Mouse (Mus musculus) mouse embryonic stem cell (cell line): ENCODE data around the gene Nccrp1.

ENCODE experiments used
- in situ Hi-C, 2 experiments: fragments of 300-500 bp; cut with MboI; formaldehyde crosslinking; loops; 1 replicate in 1 of 2; 3 replicates in 1 of 2; pipeline ENCODE4 v1.14.3; 2019 to 2020; ENCODE audit warnings: low sequenced_read_pairs in 2 of 2, low pct_unique_long_range_greater_than_20kb in 1 of 2, mixed read lengths in 1 of 2; ENCODE audit not compliant: unreplicated experiment in 1 of 2

Gene Nccrp1

DNA sequence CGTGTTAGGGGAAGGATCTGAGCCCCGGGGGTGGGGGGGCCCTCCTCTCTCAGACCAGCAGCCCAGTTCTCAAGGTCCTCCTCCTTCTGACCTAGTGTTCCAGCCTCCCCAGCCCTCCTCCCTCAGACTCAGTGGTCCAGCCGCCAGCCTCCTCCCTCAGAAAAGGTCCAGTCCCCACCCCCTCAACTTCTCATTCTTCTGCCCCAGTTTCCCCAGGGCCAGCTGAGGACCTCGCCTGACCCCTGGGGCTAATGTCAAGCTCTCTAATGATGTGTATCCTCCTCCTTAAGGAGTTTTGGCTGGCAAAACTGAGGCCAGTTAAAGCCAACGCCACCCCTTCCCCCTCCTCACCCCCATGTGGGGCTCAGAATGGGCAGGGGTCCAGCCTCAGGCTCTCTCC lies at the start of gene Nccrp1:
TSS of gene Nccrp1 (minus strand) at position 101 of the 400 bp plus-strand sequence.
- in situ Hi-C loops, result no loop called here

DNA sequence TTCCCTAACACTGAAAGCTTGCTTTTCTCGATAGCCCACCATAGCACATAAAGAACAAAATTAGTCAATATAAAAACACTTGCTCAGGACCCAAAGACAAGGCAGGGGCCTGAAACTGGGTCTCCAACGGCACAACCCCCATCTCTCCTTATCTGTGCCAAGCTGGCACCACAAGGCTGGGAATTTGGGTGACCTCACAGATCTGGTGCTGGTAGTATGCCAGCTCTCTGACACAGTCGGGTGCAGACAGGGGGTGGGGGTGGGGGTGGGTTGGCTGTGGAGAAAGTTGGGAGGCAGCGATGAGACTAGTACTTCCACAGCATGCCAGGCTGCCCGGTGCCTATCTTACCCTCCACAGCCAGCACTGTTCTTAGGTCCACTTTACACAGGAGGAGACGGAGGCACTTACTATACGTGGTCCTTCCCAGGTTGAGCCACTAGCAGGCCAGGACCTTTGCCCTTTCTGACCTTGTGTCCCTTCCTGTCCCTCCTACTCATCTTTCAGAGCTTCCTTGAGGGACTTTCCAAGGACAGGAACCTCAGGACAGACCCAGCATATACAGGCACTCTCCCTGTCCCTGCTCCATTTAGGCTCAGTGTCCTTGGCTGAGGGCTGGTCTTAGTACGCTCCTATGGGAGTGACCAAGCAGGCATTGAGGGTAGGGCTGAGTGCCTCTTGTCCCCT lies 48.8 kb upstream of the Nccrp1 start:
- in situ Hi-C loops, result no loop called here

DNA sequence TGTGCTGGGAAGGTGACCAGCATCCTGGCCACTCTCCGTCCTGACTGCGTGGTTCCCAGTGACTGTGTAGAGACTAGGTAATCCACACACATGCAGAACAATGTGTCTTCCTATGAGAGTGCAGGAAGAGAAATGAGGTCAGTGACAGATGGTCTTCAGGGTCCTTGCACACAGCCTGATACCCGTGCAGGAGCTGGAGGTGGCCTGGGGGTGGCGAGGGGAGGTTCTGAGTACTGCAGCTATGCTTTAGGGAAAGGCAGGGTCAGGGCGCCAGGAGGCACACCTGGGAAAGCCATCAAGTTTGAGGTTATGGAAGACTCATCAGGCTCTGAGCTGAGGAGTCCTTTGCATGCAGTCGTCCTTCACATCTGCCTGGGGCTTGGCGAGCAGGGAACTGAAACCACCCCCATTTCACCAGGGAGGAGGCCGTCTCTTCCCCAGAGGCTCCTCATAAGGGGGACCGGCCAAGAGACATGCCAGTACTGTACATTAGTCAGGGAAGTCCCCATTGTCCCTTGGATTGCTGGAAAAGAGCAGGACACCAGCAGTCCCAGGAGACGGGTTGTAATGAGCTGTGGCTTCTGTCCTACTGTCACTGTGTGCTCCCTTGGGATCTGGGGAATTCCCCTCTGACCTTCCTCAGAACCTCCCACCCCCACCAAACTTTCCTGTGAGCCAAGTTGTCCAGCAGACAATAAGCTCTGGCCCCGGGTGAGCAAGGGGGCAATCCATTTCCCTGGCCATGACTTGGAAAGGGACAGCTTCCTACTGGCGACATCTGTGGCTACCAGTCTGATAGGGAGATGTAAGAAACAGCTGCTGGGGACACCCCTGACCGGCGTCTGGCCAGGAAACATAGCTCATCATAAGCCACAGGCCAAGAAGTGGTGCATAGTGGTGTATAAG lies 46.4 kb upstream of the Nccrp1 start:
- in situ Hi-C loops, result loop anchor here in 1 of 2 experiments (5.0 kb wide), 1 partner anchor 106 kb away; no protein-coding TSS in a partner anchor

DNA sequence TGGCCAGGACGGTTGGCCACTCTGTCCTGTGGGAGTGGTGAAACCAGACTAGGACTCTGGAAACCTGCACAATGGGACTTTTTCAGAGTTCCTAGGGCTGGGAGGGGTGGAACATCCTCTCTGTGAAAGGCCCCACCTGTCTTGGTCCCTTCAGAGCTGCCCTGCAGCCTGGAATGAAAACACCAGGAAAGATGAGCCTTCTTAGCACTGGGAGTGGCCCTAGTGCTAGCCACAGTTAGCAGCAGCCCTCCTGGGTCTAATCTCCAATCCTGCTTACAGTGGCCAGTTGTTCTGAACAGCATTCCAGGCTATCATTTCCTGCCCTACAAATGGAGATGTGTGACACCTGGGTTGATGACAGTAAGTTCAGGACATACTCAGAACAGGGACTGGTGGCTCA lies 44.8 kb upstream of the Nccrp1 start:
- in situ Hi-C loops, result loop anchor here in 1 of 2 experiments (5.0 kb wide), 1 partner anchor 105 kb away; no protein-coding TSS in a partner anchor

DNA sequence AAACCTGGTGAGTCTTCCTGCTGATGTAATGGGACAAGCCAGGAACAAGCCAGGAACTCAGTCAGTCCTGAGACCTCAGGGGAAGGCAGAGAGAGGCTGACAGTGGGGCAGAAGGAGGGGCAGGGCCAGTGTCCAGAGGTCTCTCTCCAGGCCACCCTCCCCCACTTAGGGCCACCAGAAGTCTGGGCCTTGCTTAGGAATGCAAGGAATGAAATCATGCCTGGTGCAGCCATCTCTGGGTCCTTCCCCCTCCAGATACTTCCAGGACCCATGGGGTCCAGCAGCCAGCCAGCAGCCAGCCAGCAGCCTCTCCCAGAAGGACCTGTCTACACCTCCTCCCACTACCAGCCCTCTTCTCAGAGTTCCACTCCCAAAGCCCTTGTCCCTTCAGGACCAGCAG lies 40.6 kb upstream of the Nccrp1 start:
- in situ Hi-C loops, result no loop called here

DNA sequence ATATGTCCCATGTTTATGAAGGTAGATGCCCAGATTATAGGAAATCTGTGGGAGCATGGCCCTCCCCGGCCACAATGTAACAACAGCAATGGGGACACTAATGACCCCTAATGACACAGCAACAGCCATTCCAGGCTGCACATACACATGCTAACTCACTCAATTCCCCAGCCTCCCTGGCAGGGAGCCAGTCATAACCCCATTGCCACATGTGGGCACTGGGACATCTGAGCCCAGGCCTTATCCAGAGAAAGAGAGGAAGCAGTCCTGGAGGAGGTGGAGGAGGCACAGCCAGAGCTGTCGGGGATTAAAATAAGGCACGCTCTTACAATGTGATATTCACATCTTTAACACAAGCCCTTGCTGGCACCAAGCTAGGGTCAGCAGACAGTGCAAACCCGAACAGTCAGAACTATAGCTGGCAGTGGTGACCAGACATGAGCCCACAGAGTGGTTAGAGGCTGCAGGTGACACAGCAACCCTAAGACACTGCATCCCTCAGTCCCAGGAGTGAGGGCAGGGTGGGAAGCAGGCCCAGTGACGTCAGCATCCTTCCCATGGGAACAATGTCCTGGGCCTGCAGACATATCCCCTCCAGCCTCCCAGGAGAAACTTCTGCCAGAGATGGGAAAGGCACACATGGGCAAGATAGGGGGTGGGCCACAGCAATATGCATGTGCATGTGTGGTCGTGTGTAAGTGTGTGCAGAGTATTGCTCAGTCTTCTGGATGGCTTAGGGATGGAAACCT lies 39.8 kb upstream of the Nccrp1 start:
- in situ Hi-C loops, result no loop called here

DNA sequence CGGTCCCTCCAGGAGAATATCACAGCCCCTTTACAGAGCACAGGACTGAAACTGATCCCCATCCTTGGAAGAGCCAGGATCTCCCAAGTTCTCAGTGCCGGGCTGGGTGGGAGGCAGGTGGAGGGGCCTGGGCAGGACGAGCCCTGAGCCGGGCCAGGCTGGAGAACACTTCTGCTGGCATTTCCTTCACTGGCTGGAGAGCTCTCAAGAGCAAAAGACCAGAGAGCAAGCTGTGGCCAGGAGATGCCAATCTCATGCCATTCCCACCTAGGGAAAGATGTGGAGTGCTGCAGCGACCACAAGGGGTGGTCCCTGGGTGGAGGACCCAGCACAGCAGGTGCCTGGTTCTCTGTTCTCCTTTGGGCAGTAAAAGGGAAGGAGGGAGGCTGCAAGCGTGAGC lies 37.9 kb upstream of the Nccrp1 start:
- in situ Hi-C loops, result no loop called here

DNA sequence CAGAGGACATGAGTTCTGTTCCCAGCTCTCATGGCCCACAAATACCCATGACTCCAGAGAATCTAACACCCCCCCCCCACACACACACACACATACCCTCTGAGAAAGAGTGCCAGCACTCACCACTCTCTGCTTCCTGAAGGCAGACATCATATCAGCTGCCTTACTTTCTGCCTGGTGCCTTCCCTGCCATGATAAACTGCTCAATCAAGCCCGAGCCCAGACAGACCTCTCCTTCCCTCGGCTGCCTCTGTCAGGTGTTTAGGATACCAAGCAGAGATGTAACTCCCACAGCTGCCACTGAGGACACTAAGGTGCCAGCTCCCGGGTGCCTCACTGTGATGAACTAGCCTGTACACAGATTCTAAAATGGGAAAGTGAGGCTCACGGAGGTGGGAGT lies 37.4 kb upstream of the Nccrp1 start:
- in situ Hi-C loops, result no loop called here

DNA sequence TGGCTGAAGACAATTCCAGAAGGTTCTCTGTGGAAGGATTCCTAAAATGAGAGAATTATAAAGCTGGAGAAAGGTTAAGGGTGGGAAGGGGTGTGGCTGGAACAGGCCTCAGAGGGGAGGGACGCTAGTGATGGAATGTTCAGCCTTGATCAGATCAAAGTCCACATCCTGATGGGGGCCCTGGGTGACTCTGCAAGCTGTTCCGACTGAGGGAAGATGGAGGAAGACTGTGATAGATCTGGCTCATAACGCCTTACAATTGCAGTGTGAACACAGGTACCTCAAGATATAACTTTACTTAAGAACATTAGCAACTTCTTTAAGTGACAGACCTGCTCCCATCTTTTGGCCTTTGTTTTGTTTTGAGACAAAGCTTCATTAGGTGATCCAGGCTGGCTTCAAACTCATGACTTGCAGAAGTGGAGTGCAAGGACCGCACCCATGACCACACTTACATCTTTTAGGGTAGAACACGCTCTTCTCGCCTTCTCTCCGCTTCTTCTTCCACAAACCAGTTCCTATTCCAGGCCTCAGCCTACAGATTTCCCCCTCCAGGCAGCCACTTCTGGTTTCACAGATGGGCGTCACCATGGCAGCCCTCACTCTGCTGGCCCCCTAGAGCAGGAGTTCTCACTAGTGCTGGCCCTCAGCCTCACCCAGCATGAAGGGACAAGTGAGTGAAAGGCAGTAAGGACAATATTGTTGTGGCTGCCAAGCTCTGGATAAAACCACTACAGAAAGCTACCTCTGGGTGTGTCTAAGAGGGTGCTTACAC lies 36.7 kb upstream of the Nccrp1 start:
- in situ Hi-C loops, result no loop called here

DNA sequence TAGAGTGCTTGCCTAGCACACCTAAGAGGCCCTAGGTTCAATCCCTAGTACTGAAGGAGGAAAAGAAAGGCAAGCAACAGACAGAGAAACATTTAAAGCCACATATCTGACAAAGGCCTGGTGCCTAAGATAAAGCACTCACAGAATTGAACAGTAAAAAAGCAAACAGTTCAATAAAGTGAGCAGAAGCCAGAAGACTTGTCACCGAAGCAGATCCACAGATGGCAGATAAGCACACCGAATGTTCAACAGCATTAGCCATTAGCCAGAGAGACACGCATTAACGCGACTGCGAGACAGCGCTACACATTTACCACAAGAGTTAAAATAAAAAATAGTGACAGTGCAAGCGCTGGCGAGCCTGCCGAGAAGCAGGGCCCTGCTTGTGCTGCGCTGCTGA lies 35.8 kb upstream of the Nccrp1 start:
- in situ Hi-C loops, result no loop called here

DNA sequence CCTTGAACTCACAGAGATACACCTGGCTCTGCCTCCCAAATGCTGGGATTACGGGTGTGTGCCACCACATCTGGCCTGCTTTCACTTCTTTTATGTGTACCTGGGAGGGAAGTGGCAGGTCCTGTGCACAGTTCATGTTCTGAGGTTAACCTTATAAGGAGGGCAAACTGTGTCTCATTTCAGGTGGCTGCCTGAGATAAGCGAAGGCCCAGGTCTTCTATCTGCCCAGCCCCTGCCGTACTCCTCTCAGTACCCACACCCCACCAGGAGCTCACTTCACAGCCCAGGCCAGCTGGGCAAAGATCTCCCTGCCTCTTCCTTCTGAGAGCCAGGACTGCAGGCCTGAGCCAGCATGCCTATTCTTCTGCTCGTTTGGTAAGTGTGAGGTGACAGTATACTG lies 34.7 kb upstream of the Nccrp1 start:
- in situ Hi-C loops, result no loop called here

DNA sequence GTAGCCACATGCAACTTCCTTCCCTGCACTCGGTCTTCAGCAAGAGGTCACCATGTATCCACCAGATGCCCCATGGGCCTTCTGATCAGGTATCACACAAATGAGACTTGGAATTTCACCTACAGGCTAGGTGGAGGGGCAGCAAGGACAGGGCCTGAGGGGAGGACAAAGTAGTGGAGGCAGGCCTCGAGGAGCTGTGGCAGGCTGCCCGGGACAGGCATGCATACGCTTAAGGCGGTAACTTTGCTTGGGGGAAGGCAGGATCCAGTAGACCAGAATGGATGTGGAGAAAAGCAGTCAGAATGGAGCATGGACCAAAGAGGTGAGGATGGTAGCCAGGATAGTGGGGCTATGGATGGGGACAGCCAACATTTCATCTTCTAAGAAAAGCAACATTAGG lies 32.8 kb upstream of the Nccrp1 start:
- in situ Hi-C loops, result no loop called here

DNA sequence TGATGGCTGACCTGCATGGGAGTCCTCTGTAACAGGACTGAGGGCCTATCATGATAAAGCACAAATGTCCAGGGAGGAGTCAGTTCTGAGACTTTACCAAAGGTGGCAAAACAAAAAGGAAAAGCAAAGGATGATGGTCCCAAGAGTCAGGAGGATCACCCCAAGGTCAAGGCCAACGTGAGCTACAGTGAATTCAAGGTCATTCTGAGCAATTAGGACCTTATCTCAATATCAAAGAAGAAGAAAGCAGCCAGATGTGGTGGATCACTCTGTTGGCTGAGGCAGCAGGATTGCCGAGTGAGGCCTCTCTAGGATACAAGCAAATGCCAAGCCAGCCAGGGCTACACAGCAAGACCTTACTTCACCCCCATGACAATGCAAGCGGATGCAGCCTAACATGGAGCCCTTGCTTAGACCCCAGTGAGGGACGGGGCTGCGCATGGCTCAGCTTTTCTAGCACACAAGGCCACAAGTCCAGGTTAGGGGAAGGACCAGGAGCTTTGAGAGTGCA lies 31.5 kb upstream of the Nccrp1 start:
- in situ Hi-C loops, result no loop called here

DNA sequence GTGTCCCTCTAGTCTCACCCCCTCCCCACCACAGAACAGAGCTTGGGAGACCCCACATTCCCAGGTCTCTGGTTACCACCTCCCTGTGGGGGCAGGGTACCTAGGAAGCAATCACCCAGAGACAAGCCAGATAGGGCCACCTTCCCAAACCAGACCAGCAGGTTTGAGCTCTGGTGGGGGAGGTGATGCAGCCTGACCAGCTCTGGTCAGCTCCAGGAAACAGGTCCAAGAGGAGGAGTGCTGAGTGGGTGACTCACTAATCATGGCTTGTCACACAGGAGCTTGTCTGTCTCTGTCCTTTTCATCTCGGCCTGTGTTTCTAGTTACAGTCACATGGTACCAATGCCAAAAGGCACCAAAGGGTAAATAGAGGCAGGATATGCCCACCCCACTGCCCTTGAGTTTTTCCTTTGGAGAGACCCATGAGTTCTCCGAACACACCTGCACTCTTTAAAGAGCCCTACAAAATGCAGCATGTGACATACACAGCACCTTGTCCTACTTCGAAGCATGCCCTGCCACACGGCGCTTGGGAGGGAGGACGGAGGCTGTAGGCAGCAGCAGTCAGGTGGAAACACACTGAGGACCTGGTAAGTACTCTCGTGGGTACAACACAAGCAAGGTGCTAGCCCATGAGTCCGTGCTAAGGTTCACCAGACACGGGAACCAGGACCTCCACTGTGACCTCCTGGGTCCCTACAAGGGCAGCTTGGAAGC lies 30.9 kb upstream of the Nccrp1 start:
- in situ Hi-C loops, result no loop called here

DNA sequence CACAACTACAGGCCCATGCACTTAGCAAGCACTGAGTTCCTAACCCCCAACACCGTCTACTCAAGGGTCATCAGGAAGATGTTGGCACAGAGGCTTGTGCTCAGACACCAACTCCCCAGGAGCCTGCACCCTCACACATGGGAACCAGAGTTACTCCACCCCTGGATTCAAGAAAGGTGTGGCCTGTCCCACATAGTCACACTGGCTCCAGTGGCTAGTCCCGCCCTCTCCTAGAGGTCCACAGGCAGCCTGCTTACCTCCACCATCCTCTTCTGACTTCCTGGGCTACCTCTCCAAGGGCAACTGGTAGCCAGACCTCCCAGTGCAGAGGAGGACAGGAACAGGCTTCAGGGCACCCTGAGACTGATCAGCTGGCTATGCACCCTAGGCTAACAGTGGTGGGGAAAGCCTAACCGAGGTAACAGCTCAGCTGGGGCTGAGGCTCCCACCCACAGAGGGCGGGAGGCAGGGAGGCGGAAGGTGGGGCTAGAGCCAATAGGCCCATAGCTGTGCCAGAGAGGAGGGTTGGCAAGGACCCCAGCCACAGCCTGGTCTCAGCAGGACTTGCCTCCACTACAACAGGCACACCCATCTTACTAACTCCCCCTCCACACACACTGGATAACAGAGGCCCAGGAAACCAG lies 29.3 kb upstream of the Nccrp1 start:
- in situ Hi-C loops, result no loop called here

DNA sequence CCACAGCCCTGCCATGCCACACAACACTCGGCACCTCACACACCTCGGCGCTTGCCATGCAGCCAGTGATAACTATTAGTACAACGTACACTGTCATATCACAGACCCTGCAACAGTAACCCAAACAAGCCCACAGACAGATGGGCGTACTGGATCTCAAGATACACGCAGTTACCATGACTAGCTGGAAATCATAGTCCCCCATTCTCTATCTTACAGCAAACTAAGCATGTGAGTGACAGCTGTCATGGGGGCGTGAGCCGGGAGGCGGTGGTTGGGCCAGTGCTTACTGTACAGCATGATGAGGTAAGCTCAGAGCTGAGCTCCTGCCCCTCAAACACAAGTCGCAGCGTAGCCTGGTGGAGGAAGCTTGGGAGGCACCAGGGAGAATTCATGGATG lies 28.5 kb upstream of the Nccrp1 start:
- in situ Hi-C loops, result no loop called here

DNA sequence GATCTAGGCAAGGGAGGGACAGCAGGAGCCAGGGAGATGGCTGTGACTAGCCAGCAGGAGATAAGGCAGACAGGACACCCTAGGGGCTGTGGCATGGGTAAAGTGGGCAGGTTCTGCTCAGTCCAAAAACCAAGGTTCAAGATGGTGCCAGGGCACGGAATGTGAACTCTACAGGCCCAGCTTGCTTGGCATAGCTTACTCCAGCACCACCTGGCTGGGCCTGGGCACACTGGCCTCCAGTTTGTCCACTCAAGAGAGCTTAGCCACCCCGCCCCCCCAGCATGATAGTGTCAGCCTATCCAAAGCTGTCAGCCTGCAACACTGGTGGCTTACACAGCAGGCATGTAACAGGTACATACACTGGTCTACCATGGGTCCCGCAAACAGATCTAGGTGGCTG lies 26.2 kb upstream of the Nccrp1 start:
- in situ Hi-C loops, result no loop called here
